Mouse (Mus musculus): ENCODE data around the gene Fam83d.

GRCm38 (mm10) chr2:158833221-158833620, 65.3 kb downstream of the Fam83d start:
- TF ChIP-seq CTCF (IDR thresholded peaks at IDR 0.05; ENCODE audit: extremely low read depth, insufficient read depth, low read length) (no peak), POLR2A (IDR thresholded peaks at IDR 0.05; ENCODE audit: extremely low read depth, insufficient read depth, low read length) (no peak)

Data from cortical plate, adult 2 months (tissue).